Mouse (Mus musculus): Measurements from ENCODE around the gene Cyp3a13. TPM values are rescaled to one million over a fixed set of nuclear protein-coding genes. Genes with fewer than 3 reads are reported as not detected.

Cyp3a13 gene
- 2.5 TPM for polyA plus RNA-seq (2014; fragmentation: Illumina TruSeq; extraction: RNeasy Lipid Tissue Mini Kit (QIAGEN cat#74804); ENCODE audit: insufficient read depth, low read depth, low replicate concordance)

DNA sequence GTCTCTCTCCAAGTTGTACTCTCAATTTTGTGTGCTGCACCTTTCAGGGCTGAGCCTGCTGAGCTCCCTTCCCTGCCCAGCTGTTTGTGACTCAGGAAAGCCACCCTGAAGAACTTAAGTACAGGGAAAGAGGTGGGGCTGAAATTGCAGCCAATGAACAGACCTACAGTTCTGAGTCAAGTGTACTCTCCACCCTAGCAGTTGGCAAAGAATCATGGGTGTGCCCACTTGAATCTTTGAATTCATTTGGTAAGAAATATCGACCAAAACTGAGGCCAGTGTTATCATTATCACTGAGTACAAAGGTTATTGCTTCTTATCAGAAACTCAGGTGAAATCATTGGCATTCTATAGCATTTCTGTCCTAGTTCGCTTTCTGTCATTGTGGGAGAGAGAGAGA lies at the start of gene Cyp3a13:
TSS of gene Cyp3a13 (minus strand) at position 88 of the 400 bp plus-strand sequence.

DNA sequence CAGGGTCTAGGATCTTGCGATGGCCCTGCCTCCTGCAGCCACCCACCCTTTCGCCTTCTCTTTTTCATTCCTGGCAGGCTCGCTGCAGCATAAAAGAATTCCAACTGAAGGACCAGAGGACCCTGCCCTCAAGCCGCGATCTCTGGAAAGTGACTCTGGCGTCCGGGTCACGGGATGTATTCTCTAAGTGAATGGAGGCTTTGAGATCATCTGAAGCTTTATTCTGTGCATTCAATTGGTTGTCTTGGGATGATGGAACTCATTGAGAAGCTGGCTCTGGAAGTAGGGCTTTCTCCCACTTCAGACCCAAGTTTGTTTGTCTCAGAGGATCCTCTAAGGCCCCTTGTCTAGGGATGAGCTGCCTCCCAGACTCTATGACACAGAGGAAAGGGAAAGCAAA lies 41.5 kb upstream of the Cyp3a13 start, which contains the start of gene Gjc3:
TSS of gene Gjc3 (minus strand) at position 154 of the 400 bp plus-strand sequence.

DNA sequence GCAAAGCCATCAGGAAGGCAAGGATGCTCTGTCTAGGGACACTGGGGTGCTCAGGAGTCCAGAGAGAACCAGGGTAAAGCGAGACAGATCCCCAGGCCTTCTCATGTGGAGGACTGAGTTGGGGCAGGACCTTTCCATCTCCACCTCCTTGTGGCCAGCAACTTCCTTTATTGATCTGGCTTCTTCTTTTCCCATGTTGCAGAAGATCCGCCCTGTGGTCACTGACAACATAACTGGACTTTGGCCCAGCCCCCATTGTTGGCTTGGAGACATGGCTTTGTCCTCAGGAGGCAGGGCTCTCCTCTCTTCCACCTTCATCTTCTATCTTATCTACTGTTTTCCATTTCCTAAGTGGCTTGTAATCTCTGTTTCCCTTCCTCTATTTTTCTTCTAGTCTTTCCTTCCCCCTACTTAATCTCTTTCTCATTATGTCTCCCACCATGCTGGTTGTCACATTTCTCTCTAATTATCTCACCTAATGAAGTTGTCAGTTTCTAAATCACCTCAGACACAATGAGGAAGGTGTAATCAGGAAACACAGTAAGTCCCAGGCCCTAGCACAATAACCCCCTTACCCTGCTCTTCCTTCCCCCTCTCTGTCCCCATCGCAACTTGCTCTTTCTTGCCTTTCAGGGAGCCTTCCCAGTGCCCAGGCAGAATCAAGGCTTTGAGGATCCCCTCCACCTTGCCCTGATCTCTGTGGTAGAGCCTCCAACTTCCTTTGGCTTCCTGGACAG lies 49.6 kb downstream of the Cyp3a13 start, which contains the start of gene Pilrb2:
TSS of gene Pilrb2 (minus strand) at position 172 of the 737 bp plus-strand sequence.

DNA sequence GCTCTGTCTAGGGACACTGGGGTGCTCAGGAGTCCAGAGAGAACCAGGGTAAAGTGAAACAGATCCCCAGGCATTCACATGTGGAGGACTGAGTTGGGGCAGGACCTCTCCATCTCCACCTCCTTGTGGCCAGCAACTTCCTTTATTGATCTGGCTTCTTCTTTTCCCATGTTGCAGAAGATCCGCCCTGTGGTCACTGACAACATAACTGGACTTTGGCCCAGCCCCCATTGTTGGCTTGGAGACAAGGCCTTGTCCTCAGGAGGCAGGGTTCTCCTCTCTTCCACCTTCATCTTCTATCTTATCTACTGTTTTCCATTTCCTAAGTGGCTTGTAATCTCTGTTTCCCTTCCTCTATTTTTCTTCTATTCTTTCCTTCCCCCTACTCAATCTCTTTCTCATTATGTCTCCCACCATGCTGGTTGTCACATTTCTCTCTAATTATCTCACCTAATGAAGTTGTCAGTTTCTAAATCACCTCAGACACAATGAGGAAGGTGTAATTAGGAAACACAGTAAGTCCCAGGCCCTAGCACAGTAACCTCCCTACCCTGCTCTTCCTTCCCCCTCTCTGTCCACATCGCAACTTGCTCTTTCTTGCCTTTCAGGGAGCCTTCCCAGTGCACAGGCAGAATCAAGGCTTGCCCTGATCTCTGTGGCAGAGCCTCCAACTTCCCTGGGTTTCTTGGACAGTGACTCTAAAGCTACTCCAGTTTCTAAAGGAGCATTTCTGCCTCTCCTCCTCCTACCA lies 63.3 kb downstream of the Cyp3a13 start, which contains the start of gene Pilrb1:
TSS of gene Pilrb1 (minus strand) at position 147 of the 751 bp plus-strand sequence.

Other genes with a start within 250 kb of the Cyp3a13 start
- gene Agfg2, start 236.9 kb downstream of the Cyp3a13 start, polyA plus RNA-seq (2014; fragmentation: Illumina TruSeq; extraction: RNeasy Lipid Tissue Mini Kit (QIAGEN cat#74804); ENCODE audit: insufficient read depth, low read depth, low replicate concordance), result 9.6 TPM
- 0.86 TPM for gene Nyap1, start 180.0 kb downstream of the Cyp3a13 start, polyA plus RNA-seq (2014; fragmentation: Illumina TruSeq; extraction: RNeasy Lipid Tissue Mini Kit (QIAGEN cat#74804); ENCODE audit: insufficient read depth, low read depth, low replicate concordance)
- gene Tsc22d4, start 175.9 kb downstream of the Cyp3a13 start, polyA plus RNA-seq (2014; fragmentation: Illumina TruSeq; extraction: RNeasy Lipid Tissue Mini Kit (QIAGEN cat#74804); ENCODE audit: insufficient read depth, low read depth, low replicate concordance), result 50.7 TPM
- 31.5 TPM for gene Ppp1r35, start 142.8 kb downstream of the Cyp3a13 start, polyA plus RNA-seq (2014; fragmentation: Illumina TruSeq; extraction: RNeasy Lipid Tissue Mini Kit (QIAGEN cat#74804); ENCODE audit: insufficient read depth, low read depth, low replicate concordance)
- 30.7 TPM for gene Mepce, start 134.0 kb downstream of the Cyp3a13 start, polyA plus RNA-seq (2014; fragmentation: Illumina TruSeq; extraction: RNeasy Lipid Tissue Mini Kit (QIAGEN cat#74804); ENCODE audit: insufficient read depth, low read depth, low replicate concordance)
- 1.9 TPM for gene Zcwpw1, start 133.8 kb downstream of the Cyp3a13 start, polyA plus RNA-seq (2014; fragmentation: Illumina TruSeq; extraction: RNeasy Lipid Tissue Mini Kit (QIAGEN cat#74804); ENCODE audit: insufficient read depth, low read depth, low replicate concordance)
- 15.6 TPM for gene Pilra, start 85.3 kb downstream of the Cyp3a13 start, polyA plus RNA-seq (2014; fragmentation: Illumina TruSeq; extraction: RNeasy Lipid Tissue Mini Kit (QIAGEN cat#74804); ENCODE audit: insufficient read depth, low read depth, low replicate concordance)
- gene Pilrb1, start 63.5 kb downstream of the Cyp3a13 start, polyA plus RNA-seq (2014; fragmentation: Illumina TruSeq; extraction: RNeasy Lipid Tissue Mini Kit (QIAGEN cat#74804); ENCODE audit: insufficient read depth, low read depth, low replicate concordance), result 8.0 TPM
- gene Pilrb2, start 49.8 kb downstream of the Cyp3a13 start, polyA plus RNA-seq (2014; fragmentation: Illumina TruSeq; extraction: RNeasy Lipid Tissue Mini Kit (QIAGEN cat#74804); ENCODE audit: insufficient read depth, low read depth, low replicate concordance), result 7.1 TPM
- not detected for gene Gjc3, start 41.5 kb upstream of the Cyp3a13 start, polyA plus RNA-seq (2014; fragmentation: Illumina TruSeq; extraction: RNeasy Lipid Tissue Mini Kit (QIAGEN cat#74804); ENCODE audit: insufficient read depth, low read depth, low replicate concordance)
- 6.2 TPM for gene Azgp1, start 59.9 kb upstream of the Cyp3a13 start, polyA plus RNA-seq (2014; fragmentation: Illumina TruSeq; extraction: RNeasy Lipid Tissue Mini Kit (QIAGEN cat#74804); ENCODE audit: insufficient read depth, low read depth, low replicate concordance)
- not detected for gene Smok3a, start 99.6 kb upstream of the Cyp3a13 start, polyA plus RNA-seq (2014; fragmentation: Illumina TruSeq; extraction: RNeasy Lipid Tissue Mini Kit (QIAGEN cat#74804); ENCODE audit: insufficient read depth, low read depth, low replicate concordance)
- not detected for gene Smok3b, start 99.8 kb upstream of the Cyp3a13 start, polyA plus RNA-seq (2014; fragmentation: Illumina TruSeq; extraction: RNeasy Lipid Tissue Mini Kit (QIAGEN cat#74804); ENCODE audit: insufficient read depth, low read depth, low replicate concordance)
- gene Smok3c, start 131.6 kb upstream of the Cyp3a13 start, polyA plus RNA-seq (2014; fragmentation: Illumina TruSeq; extraction: RNeasy Lipid Tissue Mini Kit (QIAGEN cat#74804); ENCODE audit: insufficient read depth, low read depth, low replicate concordance), result not detected
- 5.0 TPM for gene Zkscan1, start 163.5 kb upstream of the Cyp3a13 start, polyA plus RNA-seq (2014; fragmentation: Illumina TruSeq; extraction: RNeasy Lipid Tissue Mini Kit (QIAGEN cat#74804); ENCODE audit: insufficient read depth, low read depth, low replicate concordance)
- 15.8 TPM for gene Zscan21, start 195.3 kb upstream of the Cyp3a13 start, polyA plus RNA-seq (2014; fragmentation: Illumina TruSeq; extraction: RNeasy Lipid Tissue Mini Kit (QIAGEN cat#74804); ENCODE audit: insufficient read depth, low read depth, low replicate concordance)
- gene Zfp113, start 234.1 kb upstream of the Cyp3a13 start, polyA plus RNA-seq (2014; fragmentation: Illumina TruSeq; extraction: RNeasy Lipid Tissue Mini Kit (QIAGEN cat#74804); ENCODE audit: insufficient read depth, low read depth, low replicate concordance), result 2.2 TPM
- gene Cops6, start 239.5 kb upstream of the Cyp3a13 start, polyA plus RNA-seq (2014; fragmentation: Illumina TruSeq; extraction: RNeasy Lipid Tissue Mini Kit (QIAGEN cat#74804); ENCODE audit: insufficient read depth, low read depth, low replicate concordance), result 86.6 TPM

All from lung, adult 10 weeks (tissue).